Mouse (Mus musculus) stomach, embryonic 15.5 days (tissue): ENCODE measurements at regions not wholly inside any gene's neighbourhood (a gene's known extent, or its start where the extent isn't known, plus 50 kb on each side); places are given as distances from the start of the nearest gene placed in this dataset.

Experiments used
- ATAC-seq: fragments of 200-750 bp; cut with Nextera tagmentation; 2 replicates; pipeline ENCODE4 v1.8.0; 2017; ENCODE audit warnings: low read depth, moderate number of reproducible peaks, moderate TSS enrichment; ENCODE audit not compliant: insufficient read depth, low FRiP score
- H3K27ac ChIP-seq: fragments of 300-500 bp; sonication (generic); 2 replicates; pipeline ENCODE4 v1.5.1; 2015; ENCODE audit warnings: mild to moderate bottlenecking, inconsistent platforms
- H3K27me3 ChIP-seq: fragments of 300-500 bp; sonication (generic); replicated peaks from 2 replicates; pipeline ENCODE4 v1.6.1; 2015; ENCODE audit warnings: inconsistent platforms
- H3K36me3 ChIP-seq: fragments of 300-500 bp; sonication (generic); 2 replicates; pipeline ENCODE4 v1.6.1; 2015; ENCODE audit warnings: inconsistent platforms
- H3K4me1 ChIP-seq: fragments of 300-500 bp; sonication (generic); 2 replicates; pipeline ENCODE4 v1.6.1; 2015; ENCODE audit warnings: inconsistent platforms
- H3K4me2 ChIP-seq: fragments of 300-500 bp; sonication (generic); 2 replicates; pipeline ENCODE4 v1.6.1; 2015; ENCODE audit warnings: mild to moderate bottlenecking, inconsistent platforms
- H3K4me3 ChIP-seq: fragments of 300-500 bp; sonication (generic); replicated peaks from 2 replicates; pipeline ENCODE4 v1.5.1; 2015; ENCODE audit warnings: inconsistent platforms
- H3K9ac ChIP-seq: fragments of 300-500 bp; sonication (generic); 2 replicates; pipeline ENCODE4 v1.6.1; 2015; ENCODE audit warnings: inconsistent platforms
- H3K9me3 ChIP-seq: fragments of 300-500 bp; sonication (generic); 2 replicates; pipeline ENCODE4 v1.6.1; 2016; ENCODE audit warnings: inconsistent platforms
- WGBS: fragments of 180-500 bp; shearing (Covaris S2); methylation state at CpG from one replicate; pipeline ENCODE4 v1.1.7; 2015; 5-methylcytosine and 5-hydroxymethylcytosine counted together

DNA sequence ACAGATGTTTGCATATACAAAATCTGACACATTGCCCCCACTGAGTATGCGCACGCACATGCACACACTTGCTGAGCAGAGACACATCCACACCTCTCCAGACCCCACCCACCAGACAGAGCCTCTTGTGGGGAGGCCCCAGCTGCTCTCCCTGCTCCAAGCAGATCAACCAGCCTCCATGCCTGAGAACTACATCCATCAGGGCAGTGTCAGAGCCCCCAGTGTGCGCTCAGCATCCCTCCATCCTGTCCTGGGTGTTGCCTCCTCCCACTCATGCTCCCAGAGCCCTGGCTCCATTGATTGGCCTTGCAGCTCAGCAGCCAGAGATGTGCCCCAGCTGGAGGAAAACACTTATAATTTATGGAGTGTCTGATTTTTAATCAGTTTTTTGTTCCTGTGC lies 124.1 kb upstream of the Rpl38 start:
- Histone ChIP-seq H3K4me3 (no peak overlapping the region), H3K4me1 (peaks cover 3% of the 10 kb centered on the region; the same call in 1 of the 2 replicates), H3K27me3 (no peaks in the 10 kb centered on the region), H3K9me3 (no peaks in the 10 kb centered on the region), H3K27ac (no peak overlapping the region), H3K36me3 (no peaks in the 10 kb centered on the region), H3K9ac (no peak overlapping the region), H3K4me2 (no peak overlapping the region)
- no peak for ATAC-seq
- WGBS: 47% methylated on average over 3 of the region's 3 CpGs

DNA sequence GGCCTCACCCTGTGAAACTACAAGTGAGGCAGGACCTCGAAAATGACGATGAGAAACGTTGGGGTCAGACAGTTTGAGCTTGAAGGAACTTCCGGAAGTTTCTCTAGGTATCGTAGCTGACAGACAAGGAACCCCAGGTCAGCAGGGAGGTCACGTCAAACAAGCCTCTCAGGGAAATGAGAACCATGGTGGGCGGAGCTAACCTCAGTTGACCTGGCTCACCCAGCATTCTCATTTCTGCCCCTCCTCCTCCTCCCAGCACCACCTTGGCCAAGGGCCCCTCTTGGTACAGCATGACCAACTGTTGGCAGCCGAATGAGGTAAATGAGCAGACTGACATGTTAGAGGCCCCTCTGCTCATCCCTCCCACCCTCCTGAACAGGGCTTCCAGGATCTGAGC lies 126.2 kb upstream of the Rpl38 start:
- peak; percentile 35; the same call in 1 of the 2 replicates for ATAC-seq
- Histone ChIP-seq H3K9me3 (no peaks in the 10 kb centered on the region), H3K4me1 (peaks cover 3% of the 10 kb centered on the region; the same call in 1 of the 2 replicates), H3K4me2 (no peak overlapping the region), H3K27me3 (no peaks in the 10 kb centered on the region), H3K36me3 (no peaks in the 10 kb centered on the region), H3K9ac (no peak overlapping the region), H3K27ac (no peak overlapping the region), H3K4me3 (no peak overlapping the region)
- 58% methylated on average over 8 of the region's 8 CpGs for WGBS

DNA sequence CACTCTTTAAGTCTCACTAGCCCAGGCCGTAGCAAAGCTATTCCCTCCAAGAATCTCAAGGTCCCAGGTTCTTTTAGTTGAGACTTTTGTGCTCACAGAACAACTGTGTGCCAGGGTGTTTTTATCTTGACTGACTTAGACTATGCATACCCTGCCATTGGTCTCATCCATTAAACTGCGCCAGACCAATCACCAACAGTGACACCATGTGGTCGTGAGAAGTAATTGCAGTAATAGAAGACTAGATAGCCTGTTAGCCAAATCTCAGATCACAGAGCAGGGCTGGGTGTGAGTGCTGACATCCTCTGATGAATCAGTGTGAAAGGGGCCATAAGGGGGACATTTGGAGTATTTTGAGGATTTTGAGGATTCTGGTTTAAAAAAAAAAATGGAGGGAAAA lies 127.8 kb upstream of the Rpl38 start:
- Histone ChIP-seq H3K27ac (no peak overlapping the region), H3K9ac (no peak overlapping the region), H3K4me3 (no peak overlapping the region), H3K27me3 (no peaks in the 10 kb centered on the region), H3K36me3 (no peaks in the 10 kb centered on the region), H3K4me1 (peaks cover 3% of the 10 kb centered on the region; the same call in 1 of the 2 replicates), H3K9me3 (no peaks in the 10 kb centered on the region), H3K4me2 (no peak overlapping the region)
- no peak for ATAC-seq
- WGBS: 78% methylated on average over 3 of the region's 3 CpGs

DNA sequence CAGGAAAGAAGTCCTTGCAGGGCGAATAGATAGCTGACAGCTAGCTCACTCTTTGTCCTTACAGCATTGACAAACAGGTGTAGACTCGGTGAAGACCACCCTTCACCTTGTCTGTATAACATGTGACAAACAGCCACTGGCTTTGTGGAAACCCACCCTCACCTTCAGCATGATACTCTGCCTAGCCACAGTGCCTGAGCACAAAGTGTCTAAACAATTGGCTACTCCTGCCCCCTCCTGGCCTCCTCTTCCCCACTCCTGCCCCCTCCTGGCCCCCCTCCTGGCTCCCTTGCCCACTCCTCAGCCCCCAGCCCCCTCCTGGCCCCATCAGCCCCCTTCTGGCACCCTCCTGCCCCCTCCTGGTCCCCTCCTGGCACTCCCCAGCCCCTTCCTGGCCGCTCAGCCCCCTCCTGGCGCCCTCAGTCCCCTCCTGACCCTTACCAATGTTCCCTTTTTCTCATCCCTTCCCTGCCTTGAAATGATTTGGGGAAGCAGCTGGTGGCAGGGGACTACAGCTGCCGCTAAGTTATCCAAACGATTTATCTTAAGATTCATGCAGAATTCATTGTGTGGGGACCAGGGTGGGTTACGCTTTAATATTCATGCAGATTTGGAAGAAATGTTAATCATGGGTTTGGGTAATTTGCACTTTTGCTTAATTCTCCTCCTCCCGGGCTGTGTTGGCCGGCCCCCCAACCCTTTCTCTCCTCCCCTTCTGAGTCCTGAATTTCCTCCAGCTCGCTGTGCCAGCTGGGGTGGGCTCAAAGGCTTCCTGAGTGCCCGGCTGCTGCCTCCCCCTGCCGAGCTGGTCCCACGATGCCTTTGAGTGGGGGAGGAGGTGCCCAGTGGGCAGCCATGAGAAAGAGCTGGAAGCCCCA lies 131.5 kb upstream of the Rpl38 start:
- Histone ChIP-seq H3K4me1 (no peaks in the 10 kb centered on the region; the same call in 1 of the 2 replicates), H3K9ac (no peak overlapping the region), H3K4me2 (no peak overlapping the region), H3K9me3 (no peaks in the 10 kb centered on the region), H3K36me3 (no peaks in the 10 kb centered on the region), H3K4me3 (no peak overlapping the region), H3K27me3 (no peaks in the 10 kb centered on the region), H3K27ac (no peak overlapping the region)
- ATAC-seq: no peak
- 18% methylated on average over 13 of the region's 13 CpGs for WGBS

DNA sequence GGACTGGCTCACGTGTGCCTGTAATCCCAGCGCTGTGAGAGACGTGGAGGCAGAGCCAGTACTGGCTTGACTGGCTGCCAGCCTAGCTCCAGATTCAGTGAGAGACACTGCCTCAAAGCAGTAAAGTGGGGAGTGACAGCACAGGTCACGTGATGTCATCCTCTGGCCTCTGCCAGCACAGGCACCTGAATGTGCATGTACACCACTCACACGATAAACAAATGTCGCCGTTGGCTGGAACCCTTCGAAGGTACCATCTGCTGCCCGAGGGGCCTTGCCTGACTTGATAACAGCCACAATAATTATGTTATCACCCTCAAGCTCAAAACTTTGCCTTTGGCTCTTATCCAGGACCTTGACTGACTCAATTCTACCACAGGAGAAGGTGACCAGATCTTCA lies 132.4 kb upstream of the Rpl38 start:
- H3K9me3 ChIP-seq: no peaks in the 10 kb centered on the region
- H3K36me3 ChIP-seq: no peaks in the 10 kb centered on the region
- no peaks in the 10 kb centered on the region for H3K27me3 ChIP-seq
- H3K4me1 ChIP-seq: no peaks in the 10 kb centered on the region; the same call in 1 of the 2 replicates
- no peak overlapping the region for H3K4me3 ChIP-seq
- no peak for ATAC-seq
- H3K4me2 ChIP-seq: no peak overlapping the region
- H3K27ac ChIP-seq: no peak overlapping the region
- H3K9ac ChIP-seq: no peak overlapping the region
- WGBS: 85% methylated on average over 9 of the region's 9 CpGs

DNA sequence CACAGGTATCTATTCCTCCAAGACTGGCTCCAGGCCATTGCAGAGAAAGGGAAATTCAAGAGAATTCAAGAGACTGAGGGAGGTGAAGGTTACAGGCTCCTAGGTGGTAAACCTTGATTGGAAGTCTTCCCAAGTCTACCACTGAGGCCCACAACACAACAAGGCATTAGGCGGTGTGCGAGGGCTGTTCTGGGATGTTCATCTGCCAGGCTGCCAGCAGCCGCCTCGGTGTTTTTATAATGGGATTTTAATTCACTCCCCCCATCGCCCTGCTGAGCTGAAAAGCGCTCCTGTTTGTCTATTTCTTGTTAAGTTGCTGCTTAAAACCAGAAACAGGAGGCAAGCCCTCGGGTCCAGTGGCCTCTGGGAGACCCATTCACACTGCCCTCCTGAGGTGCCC lies 133.9 kb upstream of the Rpl38 start:
- Histone ChIP-seq H3K4me2 (no peak overlapping the region), H3K27ac (no peak overlapping the region), H3K27me3 (no peaks in the 10 kb centered on the region), H3K4me1 (no peaks in the 10 kb centered on the region; the same call in 1 of the 2 replicates), H3K9me3 (no peaks in the 10 kb centered on the region), H3K36me3 (no peaks in the 10 kb centered on the region), H3K9ac (no peak overlapping the region), H3K4me3 (no peak overlapping the region)
- WGBS: 79% methylated on average over 7 of the region's 7 CpGs
- ATAC-seq: no peak

DNA sequence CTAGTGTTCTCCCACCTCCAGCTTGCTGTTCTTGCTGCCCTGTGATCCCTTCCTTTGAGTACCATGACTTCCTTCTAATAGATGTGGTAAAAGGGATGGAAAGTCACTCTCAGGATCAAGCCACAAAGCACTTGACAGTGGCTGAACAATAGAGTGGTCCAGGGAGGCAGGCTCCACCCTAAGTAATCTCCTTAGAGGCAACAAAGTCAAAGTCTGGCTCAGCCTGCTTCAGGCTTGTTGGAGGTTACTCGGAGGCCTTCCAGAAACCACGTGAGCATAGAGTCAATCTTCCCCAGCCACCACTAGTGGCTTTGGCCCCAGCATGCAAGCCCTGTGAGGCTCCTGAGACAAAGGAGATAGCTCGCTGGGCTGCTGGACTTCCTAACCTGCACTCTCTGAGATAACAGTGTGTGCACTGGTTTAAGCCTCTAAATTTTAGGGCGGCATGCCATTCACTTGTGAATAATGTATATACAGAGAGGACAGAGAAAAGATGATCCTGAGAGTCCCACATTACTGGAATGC lies 137.0 kb upstream of the Rpl38 start:
- Histone ChIP-seq H3K27ac (no peak overlapping the region), H3K9me3 (no peaks in the 10 kb centered on the region), H3K36me3 (no peaks in the 10 kb centered on the region), H3K27me3 (no peaks in the 10 kb centered on the region), H3K4me3 (no peak overlapping the region), H3K9ac (no peak overlapping the region), H3K4me2 (no peak overlapping the region), H3K4me1 (no peaks in the 10 kb centered on the region)
- ATAC-seq: no peak
- WGBS: 46% methylated on average over 4 of the region's 4 CpGs

DNA sequence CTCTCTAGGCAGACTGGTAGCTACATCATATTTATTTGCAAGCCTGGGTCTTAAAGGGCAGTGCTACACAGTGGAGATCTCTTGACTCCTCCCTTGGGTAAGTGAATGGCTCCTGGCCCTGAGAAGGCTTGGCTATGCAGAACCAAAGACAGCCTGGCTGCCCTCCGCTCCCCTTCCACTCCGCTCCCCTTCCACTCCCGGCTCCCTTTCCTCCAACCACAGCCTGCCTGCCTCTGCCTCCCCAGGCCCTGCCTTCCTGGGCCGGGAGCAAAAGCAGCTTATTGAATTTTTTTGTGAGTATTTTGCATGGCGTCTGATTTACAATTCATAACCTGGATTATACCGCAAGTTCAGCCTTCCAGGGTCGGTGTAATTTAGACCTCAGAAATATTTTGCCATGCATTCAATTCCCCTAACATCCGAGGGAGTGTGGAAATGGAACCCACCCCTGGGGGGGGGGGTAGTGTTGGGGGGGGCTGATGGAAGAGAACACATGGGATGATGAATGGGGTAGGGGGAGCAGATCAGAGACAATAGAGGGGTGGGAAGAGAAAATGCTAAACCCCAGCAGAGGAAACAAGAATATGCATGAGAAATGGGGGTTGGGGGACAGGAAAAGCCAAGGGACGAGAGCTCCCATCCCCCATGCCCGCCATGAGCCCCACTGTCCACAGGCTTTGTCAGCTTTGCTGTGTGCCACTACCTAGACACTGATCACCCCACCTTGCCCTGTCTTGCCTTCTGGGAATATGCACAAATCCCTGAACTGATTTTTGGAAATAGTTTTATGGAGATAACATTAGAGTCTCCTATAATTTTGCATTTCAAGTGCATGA lies 139.2 kb upstream of the Rpl38 start:
- no peak overlapping the region for H3K4me3 ChIP-seq
- no peaks in the 10 kb centered on the region for H3K27me3 ChIP-seq
- H3K27ac ChIP-seq: no peak overlapping the region
- no peaks in the 10 kb centered on the region for H3K9me3 ChIP-seq
- WGBS: 53% methylated on average over 10 of the region's 10 CpGs
- no peaks in the 10 kb centered on the region for H3K4me1 ChIP-seq
- H3K36me3 ChIP-seq: no peaks in the 10 kb centered on the region
- H3K9ac ChIP-seq: no peak overlapping the region
- ATAC-seq: no peak
- H3K4me2 ChIP-seq: no peak overlapping the region

DNA sequence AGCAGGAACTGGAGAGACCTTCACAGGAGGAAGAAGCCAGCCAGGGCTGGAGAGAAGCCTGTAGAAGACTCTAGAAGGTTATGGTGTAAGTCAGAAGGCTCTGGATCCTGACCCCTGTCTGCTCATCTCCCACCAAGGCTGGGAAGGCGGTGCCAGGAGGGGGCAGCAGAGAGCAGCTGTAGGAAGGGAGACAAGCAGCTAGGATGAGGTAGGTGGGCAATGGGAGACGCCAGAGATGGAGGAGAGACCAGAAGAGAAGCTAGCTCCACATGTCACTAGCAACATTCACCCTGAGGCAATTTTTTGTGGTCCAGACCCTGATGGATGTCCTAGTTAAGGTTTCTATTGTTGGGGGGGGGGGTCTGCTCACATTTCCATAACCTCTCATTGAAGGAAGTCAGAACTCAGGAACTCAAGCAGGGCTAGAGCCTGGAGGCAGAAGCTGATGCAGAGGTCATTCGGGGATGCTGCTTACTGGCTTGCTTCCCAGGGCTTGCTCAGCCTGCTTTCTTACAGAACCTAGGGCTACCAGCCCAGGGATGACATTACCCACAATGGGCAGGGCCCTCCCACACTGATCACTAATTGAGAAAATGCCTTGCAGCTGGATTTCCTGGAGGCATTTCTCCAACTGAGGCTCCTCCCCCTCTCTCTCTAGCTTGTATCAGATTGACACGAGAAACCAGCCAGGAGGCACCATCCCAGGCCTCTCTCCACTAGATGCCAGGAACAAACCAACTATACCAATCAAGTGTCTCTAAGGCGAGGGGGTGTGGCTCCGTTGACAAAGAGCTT lies 144.7 kb upstream of the Rpl38 start:
- H3K9ac ChIP-seq: no peak overlapping the region
- no peaks in the 10 kb centered on the region for H3K4me1 ChIP-seq
- 0 out of 2 replicates have a peak, but pooled peaks have one; percentile 18 for ATAC-seq
- H3K4me3 ChIP-seq: no peak overlapping the region
- H3K27me3 ChIP-seq: no peaks in the 10 kb centered on the region
- no peaks in the 10 kb centered on the region for H3K9me3 ChIP-seq
- 44% methylated on average over 6 of the region's 6 CpGs for WGBS
- no peak overlapping the region for H3K4me2 ChIP-seq
- H3K36me3 ChIP-seq: no peaks in the 10 kb centered on the region
- no peak overlapping the region for H3K27ac ChIP-seq

DNA sequence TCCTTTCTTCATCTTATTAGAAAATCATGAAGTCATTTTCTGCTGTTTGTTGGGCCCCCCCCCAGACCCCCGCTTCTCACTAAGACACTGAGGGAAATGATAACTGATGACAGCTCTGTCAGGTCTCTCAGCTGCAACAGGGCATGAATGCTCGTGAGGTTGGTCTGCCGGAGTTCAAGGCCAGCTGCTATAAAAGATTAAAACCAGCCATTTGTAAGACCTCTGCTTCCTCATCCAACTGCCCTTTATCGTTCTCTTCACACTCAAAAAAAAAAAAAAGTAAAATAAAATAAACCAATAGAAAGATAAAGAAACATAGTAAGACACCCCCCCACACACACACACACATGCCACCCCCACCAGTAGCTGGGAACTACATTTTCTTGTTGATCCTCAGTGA lies 153.0 kb upstream of the Rpl38 start:
- no peaks in the 10 kb centered on the region for H3K27me3 ChIP-seq
- H3K4me3 ChIP-seq: no peak overlapping the region
- 54% methylated on average over 4 of the region's 4 CpGs for WGBS
- no peaks in the 10 kb centered on the region for H3K36me3 ChIP-seq
- H3K4me2 ChIP-seq: no peak overlapping the region
- peaks cover 8% of the 10 kb centered on the region; the same call in 1 of the 2 replicates for H3K4me1 ChIP-seq
- H3K9me3 ChIP-seq: no peaks in the 10 kb centered on the region
- no peak overlapping the region for H3K9ac ChIP-seq
- ATAC-seq: no peak
- no peak overlapping the region for H3K27ac ChIP-seq

DNA sequence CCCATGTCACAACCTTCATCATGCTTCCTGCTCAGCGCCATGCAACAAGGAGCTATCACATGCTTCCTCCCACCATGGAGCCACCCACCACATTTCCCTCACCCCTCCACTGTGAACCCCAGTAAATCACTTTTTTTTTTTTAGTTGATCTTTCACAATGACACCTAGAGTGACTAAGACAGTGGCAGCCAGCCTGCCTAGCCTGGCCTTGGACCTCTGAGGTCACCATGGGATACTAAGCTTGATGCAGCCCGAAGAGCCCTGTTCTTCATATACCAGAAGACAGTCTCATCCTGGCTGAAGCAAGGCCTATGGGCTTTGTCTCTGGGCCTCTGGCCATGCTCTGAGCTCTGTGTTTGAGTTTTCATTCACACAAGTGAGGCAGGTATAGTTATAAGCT lies 154.2 kb upstream of the Rpl38 start:
- no peak for ATAC-seq
- 86% methylated on average over 2 of the region's 2 CpGs for WGBS
- H3K4me3 ChIP-seq: no peak overlapping the region

More for the DNA sequence above, 154.2 kb upstream of the Rpl38 start:
- Histone ChIP-seq H3K9me3 (no peaks in the 10 kb centered on the region), H3K36me3 (no peaks in the 10 kb centered on the region), H3K4me1 (peaks cover 8% of the 10 kb centered on the region; the same call in 1 of the 2 replicates), H3K27ac (no peak overlapping the region), H3K4me2 (no peak overlapping the region), H3K9ac (no peak overlapping the region), H3K27me3 (no peaks in the 10 kb centered on the region)
